Mouse (Mus musculus): ENCODE data around the gene Ankrd50. TPM values are rescaled to one million over a fixed set of nuclear protein-coding genes. Genes with fewer than 3 reads are reported as not detected.

The Ankrd50 gene
- 5.9 and 7.1 TPM in 2 replicates for total RNA-seq (2015)
- 7.4 and 9.1 TPM in 2 replicates for total RNA-seq (2017)

- ATAC-seq (ENCODE audit: poor library complexity, severe bottlenecking) = peak; percentile 93
Observed at GRCm38 (mm10) chr3:38484191-38485106, at the start of gene Ankrd50. Ankrd50 (minus strand) TSS chr3:38484844.

DNA sequence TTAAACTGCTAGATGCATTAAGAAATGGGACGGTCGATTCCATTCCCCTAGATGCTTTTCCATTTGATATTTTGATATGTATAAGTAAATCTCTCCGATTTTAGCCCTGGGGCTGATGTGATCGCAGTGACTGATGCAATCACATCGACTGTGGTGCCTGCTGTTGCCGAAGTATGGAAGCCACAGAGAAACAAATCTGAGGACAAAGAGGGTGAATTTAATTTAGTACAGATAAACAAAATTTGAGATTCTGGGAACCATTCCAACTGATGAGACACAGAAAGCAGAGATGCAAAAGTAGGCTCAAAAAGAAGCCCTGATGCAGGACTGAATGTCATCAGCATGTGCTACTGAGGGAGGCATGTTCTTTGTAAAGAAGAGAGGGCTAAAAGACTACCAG, 49.6 kb upstream of the Ankrd50 start:
- ATAC-seq (ENCODE audit: poor library complexity, severe bottlenecking) = no peak

DNA sequence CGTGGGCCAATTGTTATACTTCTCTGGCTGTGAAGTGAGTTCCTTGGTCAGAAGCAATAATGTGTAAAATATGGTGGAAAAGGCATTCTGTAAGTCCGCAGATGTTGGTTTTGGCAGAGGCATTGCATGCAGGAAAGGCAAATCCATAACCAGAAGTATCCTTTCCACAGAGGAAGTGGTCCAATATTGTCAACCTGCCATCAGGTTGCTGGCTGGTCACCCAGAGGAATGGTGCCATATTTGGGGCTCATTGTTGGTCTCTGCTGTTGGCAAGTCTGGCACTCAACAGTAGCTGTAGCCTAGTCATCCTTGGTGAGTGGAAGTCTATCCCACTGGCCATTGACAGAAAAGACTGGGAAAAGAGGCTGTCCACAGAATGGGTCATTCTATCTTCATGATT, 35.8 kb upstream of the Ankrd50 start:
- ATAC-seq (ENCODE audit: poor library complexity, severe bottlenecking) = no peak

GRCm38 (mm10) chr3:38519971-38520370, 35.3 kb upstream of the Ankrd50 start:
- ATAC-seq (ENCODE audit: poor library complexity, severe bottlenecking) = no peak

DNA sequence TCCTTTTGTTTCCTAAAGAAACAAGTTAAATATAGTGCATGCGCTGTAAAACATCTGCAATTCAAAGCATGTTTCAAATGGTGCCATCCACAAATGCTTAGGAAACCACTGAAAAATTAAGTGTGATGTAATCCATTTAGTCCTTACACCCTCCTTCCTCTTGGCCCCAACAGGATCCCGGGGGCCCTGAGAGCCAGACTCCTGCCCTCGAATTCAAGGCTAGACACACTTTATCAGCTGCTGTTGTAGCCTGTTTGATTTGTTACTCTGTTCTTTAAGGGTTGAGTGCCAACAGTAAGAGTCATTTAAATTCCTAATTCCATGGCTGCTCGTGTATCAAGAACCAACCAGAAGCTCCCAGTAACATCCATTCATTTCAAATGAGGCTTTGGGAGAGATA, 19.0 kb upstream of the Ankrd50 start:
- ATAC-seq (ENCODE audit: poor library complexity, severe bottlenecking) = no peak

- ATAC-seq (ENCODE audit: poor library complexity, severe bottlenecking) = no peak
Observed at GRCm38 (mm10) chr3:38502156-38502555, 17.5 kb upstream of the Ankrd50 start.

GRCm38 (mm10) chr3:38501739-38502138, 17.1 kb upstream of the Ankrd50 start:
- no peak for ATAC-seq (ENCODE audit: poor library complexity, severe bottlenecking)

GRCm38 (mm10) chr3:38501316-38501715, 16.7 kb upstream of the Ankrd50 start:
- ATAC-seq (ENCODE audit: poor library complexity, severe bottlenecking) = no peak

GRCm38 (mm10) chr3:38498561-38498960, 13.9 kb upstream of the Ankrd50 start:
- ATAC-seq (ENCODE audit: poor library complexity, severe bottlenecking) = no peak

- ATAC-seq (ENCODE audit: poor library complexity, severe bottlenecking) = peak; percentile 56
Observed at GRCm38 (mm10) chr3:38496795-38497385, 12.2 kb upstream of the Ankrd50 start.

- no peak for ATAC-seq (ENCODE audit: poor library complexity, severe bottlenecking)
Observed at GRCm38 (mm10) chr3:38491702-38492101, 7.1 kb upstream of the Ankrd50 start.

DNA sequence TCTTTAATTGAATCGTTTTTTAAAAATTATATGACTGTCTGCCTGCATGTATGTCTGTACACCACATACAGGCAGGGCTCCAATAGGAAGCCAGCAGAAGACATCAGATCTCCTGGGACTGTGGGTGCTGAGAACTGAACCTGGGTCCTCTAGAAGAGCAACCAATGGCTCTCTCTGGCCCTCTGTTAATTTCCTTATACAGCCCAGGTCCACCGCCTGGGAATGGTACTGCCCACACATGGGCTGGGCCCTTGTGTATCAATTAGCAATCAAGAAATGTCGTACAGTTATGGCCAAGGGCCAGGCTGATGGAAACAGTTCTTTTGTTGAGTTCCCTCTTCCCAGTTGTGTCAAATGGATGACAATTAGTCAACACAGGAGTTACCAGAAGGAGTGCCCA, 6.6 kb upstream of the Ankrd50 start:
- ATAC-seq (ENCODE audit: poor library complexity, severe bottlenecking) = no peak

DNA sequence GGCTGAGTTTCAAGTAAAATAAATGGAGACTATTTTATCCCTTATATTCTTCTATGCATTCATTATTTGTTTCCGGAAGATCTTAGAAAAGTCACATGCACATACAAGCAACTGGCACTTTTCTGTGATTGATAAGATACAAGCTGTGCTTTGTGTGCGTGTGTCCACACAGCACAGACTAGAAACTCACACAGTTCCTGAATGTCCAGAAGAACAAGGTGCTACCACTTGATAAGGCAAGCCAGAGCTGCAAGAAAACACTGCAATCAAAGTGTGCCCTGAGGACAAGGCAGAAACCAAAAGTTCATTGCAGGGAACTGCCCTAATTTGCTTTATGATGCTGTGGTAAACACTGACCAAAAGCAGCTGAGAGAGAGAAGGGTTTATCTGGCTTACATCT, 6.1 kb upstream of the Ankrd50 start:
- ATAC-seq (ENCODE audit: poor library complexity, severe bottlenecking) = no peak

- ATAC-seq (ENCODE audit: poor library complexity, severe bottlenecking) = no peak
Observed at GRCm38 (mm10) chr3:38485107-38485545, 482 bp upstream of the Ankrd50 start.

DNA sequence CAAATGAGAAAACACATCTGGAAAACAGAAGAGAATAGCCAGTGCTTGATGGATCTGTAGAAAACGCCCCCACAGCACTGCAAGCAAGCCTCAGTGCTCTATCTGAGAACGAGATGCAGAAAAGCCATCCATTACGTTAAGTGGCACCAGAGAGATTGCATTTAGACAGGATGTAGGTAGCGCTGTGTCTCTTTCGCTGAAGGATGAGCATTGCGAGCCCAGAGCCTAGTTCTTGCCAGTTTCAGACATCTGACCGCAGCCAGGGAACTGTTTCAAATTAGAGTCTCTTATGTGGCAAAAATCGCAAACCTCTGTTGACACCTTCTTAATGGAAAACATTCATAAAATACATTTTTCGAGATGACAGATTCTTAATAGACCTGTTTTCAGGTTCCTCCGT, 1.1 kb downstream of the Ankrd50 start:
- no peak for ATAC-seq (ENCODE audit: poor library complexity, severe bottlenecking)

DNA sequence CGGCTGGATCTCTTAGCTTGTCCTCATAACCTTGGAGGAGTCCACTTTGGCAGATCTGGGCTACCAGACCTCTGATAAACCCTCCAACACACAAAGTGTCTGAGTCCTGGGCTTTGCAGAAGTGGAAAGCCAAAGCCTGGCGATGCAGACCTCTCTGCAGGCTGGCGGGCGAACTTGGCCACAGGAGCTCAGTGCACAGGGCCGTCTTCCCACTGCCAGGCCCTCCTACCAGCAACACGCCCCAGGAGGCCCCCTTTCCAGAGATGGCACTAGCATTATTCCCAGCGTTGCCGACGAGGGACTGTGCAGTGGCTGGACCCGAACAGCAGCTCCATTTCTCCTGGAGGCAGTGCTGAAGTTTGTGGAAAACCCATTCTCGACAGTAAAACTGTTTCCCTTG, 1.9 kb downstream of the Ankrd50 start:
- no peak for ATAC-seq (ENCODE audit: poor library complexity, severe bottlenecking)

DNA sequence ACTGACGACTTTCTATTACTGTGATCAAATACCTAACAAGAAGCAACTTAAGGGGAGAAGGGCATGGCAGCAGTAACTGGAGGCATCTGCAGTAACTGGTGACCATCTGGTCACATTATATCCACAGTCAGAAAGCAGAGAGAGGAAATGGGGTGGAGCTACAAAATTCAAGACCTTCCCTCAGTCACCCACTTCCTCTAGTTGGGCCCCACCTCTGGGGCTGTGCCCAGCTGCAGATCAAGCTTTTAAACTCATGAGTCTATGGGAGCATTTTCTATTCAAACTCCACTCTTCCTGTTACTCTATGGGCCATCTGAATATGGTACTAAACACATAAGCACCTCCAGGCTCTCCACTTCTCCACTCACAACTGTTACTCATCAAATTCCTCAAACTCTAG, 3.5 kb downstream of the Ankrd50 start:
- no peak for ATAC-seq (ENCODE audit: poor library complexity, severe bottlenecking)

- no peak for ATAC-seq (ENCODE audit: poor library complexity, severe bottlenecking)
Observed at GRCm38 (mm10) chr3:38477936-38478335, 6.7 kb downstream of the Ankrd50 start.

DNA sequence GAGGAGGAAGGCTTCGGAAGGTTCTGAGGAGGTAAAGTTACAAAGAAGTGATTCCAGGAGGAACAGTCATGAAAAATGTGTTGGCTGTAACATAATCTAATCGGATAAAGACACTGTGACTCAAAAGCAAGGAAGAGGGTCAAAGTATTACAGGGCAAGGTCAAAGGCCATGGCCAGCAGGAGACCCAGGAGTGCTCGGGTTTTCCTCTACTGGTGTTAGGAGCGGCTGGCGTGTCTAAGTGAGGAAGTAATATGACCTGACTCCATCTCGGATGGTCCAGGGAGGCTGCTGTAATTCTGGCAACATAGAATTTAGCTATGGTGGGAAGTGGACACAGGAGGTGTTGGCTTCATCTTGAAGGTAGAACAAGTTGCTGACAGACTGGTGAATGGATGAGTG, 9.1 kb downstream of the Ankrd50 start:
- ATAC-seq (ENCODE audit: poor library complexity, severe bottlenecking) = no peak

DNA sequence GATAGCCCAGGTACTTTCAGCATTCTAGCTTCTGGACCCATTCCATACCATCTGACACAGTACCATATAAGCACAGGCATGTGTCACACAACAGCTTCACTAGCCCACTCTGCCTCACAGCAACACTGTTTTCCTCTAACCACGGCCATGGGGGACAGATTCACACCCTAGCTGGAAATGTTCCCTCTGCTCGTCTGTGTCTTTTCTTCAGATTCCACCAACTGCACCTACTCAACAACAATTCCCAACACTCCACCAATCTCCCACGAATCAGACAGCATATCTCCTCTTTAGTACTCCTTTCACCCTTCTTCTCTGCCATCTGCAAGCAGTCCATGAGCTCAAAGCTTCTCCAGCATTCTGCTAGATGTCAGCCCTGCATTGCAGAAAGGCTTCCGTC, 11.5 kb downstream of the Ankrd50 start:
- ATAC-seq (ENCODE audit: poor library complexity, severe bottlenecking) = no peak

- no peak for ATAC-seq (ENCODE audit: poor library complexity, severe bottlenecking)
Observed at GRCm38 (mm10) chr3:38471516-38471915, 13.1 kb downstream of the Ankrd50 start.

GRCm38 (mm10) chr3:38468131-38468530, 16.5 kb downstream of the Ankrd50 start:
- no peak for ATAC-seq (ENCODE audit: poor library complexity, severe bottlenecking)

All from megakaryocyte, adult 5-6 weeks (primary cell).